Mouse (Mus musculus) kidney, embryonic 15.5 days (tissue): ENCODE data around the gene Fahd1. TPM values are rescaled to one million over a fixed set of nuclear protein-coding genes. Genes with fewer than 3 reads are reported as not detected.

Source experiments
- ATAC-seq: fragments of 200-750 bp; cut with Nextera tagmentation; replicated peaks from 2 replicates; pipeline ENCODE4 v1.8.0; 2017; ENCODE audit warnings: moderate TSS enrichment; ENCODE audit not compliant: low FRiP score
- H3K27ac ChIP-seq: fragments of 300-500 bp; sonication (generic); 2 replicates; pipeline ENCODE4 v1.5.1; 2015; ENCODE audit warnings: mild to moderate bottlenecking, inconsistent platforms
- H3K27me3 ChIP-seq: fragments of 300-500 bp; sonication (generic); 2 replicates; pipeline ENCODE4 v1.6.1; 2015; ENCODE audit warnings: inconsistent platforms
- H3K36me3 ChIP-seq: fragments of 300-500 bp; sonication (generic); 2 replicates; pipeline ENCODE4 v1.6.1; 2015; ENCODE audit warnings: inconsistent platforms
- H3K4me1 ChIP-seq: fragments of 300-500 bp; sonication (generic); 2 replicates; pipeline ENCODE4 v1.6.1; 2015; ENCODE audit warnings: inconsistent platforms
- H3K4me2 ChIP-seq: fragments of 300-500 bp; sonication (generic); 2 replicates; pipeline ENCODE4 v1.6.1; 2015; ENCODE audit warnings: moderate library complexity, mild to moderate bottlenecking, inconsistent platforms
- H3K4me3 ChIP-seq: fragments of 300-500 bp; sonication (generic); replicated peaks from 2 replicates; pipeline ENCODE4 v1.5.1; 2015; ENCODE audit warnings: mild to moderate bottlenecking, inconsistent platforms
- H3K9ac ChIP-seq: fragments of 300-500 bp; sonication (generic); 2 replicates; pipeline ENCODE4 v1.6.1; 2015; ENCODE audit warnings: mild to moderate bottlenecking, inconsistent platforms
- H3K9me3 ChIP-seq: fragments of 300-500 bp; sonication (generic); replicated peaks from 2 replicates; pipeline ENCODE4 v1.6.1; 2016; ENCODE audit warnings: inconsistent platforms
- WGBS: fragments of 180-500 bp; shearing (Covaris S2); methylation state at CpG from one replicate; pipeline ENCODE4 v1.1.7; 2015; ENCODE audit warnings: mixed read lengths; 5-methylcytosine and 5-hydroxymethylcytosine counted together
- polyA plus RNA-seq: library from polyadenylated mRNA; unstranded; fragments of >200 nt; fragmentation: Nextera tagmentation; extraction: Ambion mirVana; gene quantifications from 2 replicates; pipeline ENCODE4 v1.2.1, GENCODE M21; 2015

Fahd1 gene
- polyA plus RNA-seq, 1 experiment from 2014 or later = 40.8 TPM

DNA sequence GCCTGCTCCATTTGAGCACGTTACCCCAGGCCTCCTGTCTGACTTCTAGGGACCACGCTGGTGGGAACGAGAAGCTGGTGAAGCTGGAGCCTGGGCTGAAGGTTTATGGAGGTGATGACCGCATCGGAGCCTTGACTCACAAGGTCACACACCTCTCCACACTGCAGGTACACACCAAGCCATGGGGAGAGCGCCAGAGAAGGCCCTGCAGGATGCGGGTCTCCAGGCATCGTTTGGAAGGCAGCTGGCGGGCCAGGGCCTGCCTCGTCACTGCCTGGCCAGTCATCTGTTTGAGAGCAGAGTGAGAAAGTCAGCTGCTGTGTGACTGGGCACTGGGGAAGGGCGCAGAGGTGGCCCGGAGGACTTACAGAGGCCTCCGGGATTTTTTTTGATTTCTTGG lies 6.4 kb upstream of the Fahd1 start:
- no peak overlapping the region for H3K27ac ChIP-seq
- peaks cover 2% of the 10 kb centered on the region; the same call in 1 of the 2 replicates for H3K27me3 ChIP-seq
- no peak overlapping the region for H3K4me3 ChIP-seq
- H3K9me3 ChIP-seq = no peaks in the 10 kb centered on the region
- H3K36me3 ChIP-seq = peaks cover 77% of the 10 kb centered on the region
- H3K9ac ChIP-seq = no peak overlapping the region
- WGBS = 90% methylated on average over 13 of the region's 13 CpGs
- H3K4me1 ChIP-seq = peaks cover 3% of the 10 kb centered on the region
- H3K4me2 ChIP-seq = no peak overlapping the region
- ATAC-seq = no peak

DNA sequence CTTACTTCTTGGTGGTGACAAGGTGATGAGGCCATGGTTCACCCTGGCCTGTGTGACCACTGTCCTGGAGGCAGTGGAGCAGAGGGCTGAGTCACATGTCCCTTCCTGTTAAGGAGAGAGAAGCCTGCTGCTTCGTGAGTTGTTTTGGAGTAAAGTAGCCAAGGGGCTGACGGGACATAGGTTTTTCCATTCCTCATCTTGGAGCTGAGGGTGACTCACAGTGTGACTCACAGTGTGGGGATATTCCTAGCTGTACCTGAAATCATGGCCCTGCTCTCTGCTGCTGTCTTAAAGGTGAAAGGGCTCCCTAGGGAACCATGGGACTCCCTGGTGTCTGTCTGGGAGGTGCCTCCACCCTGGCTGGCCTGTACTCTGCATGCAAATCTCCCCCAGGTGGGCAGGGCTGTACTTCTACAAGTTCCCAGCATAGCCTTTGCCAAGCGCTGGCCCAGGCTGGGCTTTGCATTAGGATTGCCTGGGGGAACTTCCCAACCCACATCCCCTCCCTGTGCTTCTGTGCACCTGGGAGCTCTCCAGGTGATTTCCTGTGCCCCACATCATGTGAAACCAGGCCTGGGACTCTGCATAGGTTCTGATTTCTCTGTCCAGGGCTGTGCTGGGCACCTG lies 5.8 kb upstream of the Fahd1 start:
- 85% methylated on average over 3 of the region's 3 CpGs for WGBS

GRCm38 (mm10) chr17:24851381-24852125 lies 1.4 kb upstream of the Fahd1 start:
- H3K4me3 ChIP-seq = peak overlapping the region; percentile 87
- H3K27me3 ChIP-seq = peaks cover 5% of the 10 kb centered on the region; the same call in 1 of the 2 replicates
- no peak overlapping the region for H3K27ac ChIP-seq
- H3K9me3 ChIP-seq = no peaks in the 10 kb centered on the region
- H3K4me2 ChIP-seq = peak overlapping the region; percentile 93
- WGBS = 65% methylated on average over 10 of the region's 10 CpGs
- H3K9ac ChIP-seq = peak overlapping the region; percentile 68; the same call in 1 of the 2 replicates
- peaks cover 38% of the 10 kb centered on the region for H3K36me3 ChIP-seq
- peaks cover 19% of the 10 kb centered on the region for H3K4me1 ChIP-seq
- ATAC-seq = no peak

More for the DNA sequence above, 5.8 kb upstream of the Fahd1 start:
- Histone ChIP-seq H3K36me3 (peaks cover 70% of the 10 kb centered on the region), H3K9me3 (no peaks in the 10 kb centered on the region), H3K4me3 (no peak overlapping the region), H3K4me1 (peaks cover 9% of the 10 kb centered on the region), H3K9ac (no peak overlapping the region), H3K27me3 (peaks cover 5% of the 10 kb centered on the region; the same call in 1 of the 2 replicates), H3K4me2 (no peak overlapping the region), H3K27ac (no peak overlapping the region)
- no peak for ATAC-seq

GRCm38 (mm10) chr17:24850773-24851127 lies 586 bp upstream of the Fahd1 start:
- peaks cover 30% of the 10 kb centered on the region for H3K36me3 ChIP-seq
- H3K4me2 ChIP-seq = peak overlapping the region; percentile 93
- no peaks in the 10 kb centered on the region for H3K9me3 ChIP-seq
- ATAC-seq = no peak
- peak overlapping the region; percentile 68 for H3K9ac ChIP-seq
- H3K27ac ChIP-seq = peak overlapping the region; percentile 99
- H3K27me3 ChIP-seq = peaks cover 5% of the 10 kb centered on the region; the same call in 1 of the 2 replicates
- under 1% methylated on average over 20 of the region's 20 CpGs for WGBS
- H3K4me1 ChIP-seq = peaks cover 19% of the 10 kb centered on the region
- H3K4me3 ChIP-seq = peak overlapping the region; percentile 87

DNA sequence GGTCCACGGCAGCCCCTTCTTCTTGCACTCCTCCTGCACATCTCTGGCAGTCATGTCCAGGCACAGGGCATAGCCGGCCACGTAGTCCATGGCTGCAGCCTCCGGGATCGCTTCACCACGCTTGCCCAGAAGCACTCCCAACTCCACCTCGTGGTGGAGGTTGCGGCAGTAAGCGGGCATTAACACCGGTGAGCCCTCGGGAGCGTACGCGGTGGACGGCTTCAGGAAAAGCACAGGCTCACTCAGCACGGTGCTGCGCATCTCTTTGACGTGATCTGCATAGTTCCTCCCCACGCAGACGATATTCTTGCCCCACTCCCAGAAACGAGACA lies 465 bp downstream of the Fahd1 start:
- under 1% methylated on average over 21 of the region's 21 CpGs for WGBS

DNA sequence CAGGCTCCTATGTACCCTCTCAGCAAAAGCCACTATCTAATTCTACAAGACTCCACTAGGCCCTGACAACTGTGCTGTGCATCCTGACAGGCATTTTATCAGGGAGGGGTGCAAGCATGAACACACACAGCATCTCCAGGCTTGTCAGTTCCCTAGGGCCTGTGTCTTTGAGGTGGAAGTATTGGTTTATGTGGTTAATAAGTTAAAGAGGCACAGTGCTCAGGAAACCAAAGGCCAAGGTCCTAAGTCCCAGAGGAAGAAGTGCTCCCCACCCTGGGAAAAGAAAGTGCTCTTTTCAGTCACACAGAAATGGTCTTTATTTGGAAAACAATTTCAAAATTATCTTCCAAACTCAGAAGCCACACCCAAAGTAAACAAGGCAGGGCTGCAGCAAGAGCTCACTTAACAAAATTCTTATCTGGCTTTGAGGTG lies 1.5 kb downstream of the Fahd1 start:
- Histone ChIP-seq H3K4me1 (peaks cover 19% of the 10 kb centered on the region), H3K36me3 (peaks cover 9% of the 10 kb centered on the region), H3K4me3 (peak overlapping the region; percentile 87), H3K27ac (peak overlapping the region; percentile 99), H3K9ac (peak overlapping the region; percentile 1; the same call in 1 of the 2 replicates), H3K9me3 (no peaks in the 10 kb centered on the region), H3K27me3 (peaks cover 21% of the 10 kb centered on the region), H3K4me2 (peak overlapping the region; percentile 93)
- no peak for ATAC-seq

More for the DNA sequence above, 465 bp downstream of the Fahd1 start:
- H3K36me3 ChIP-seq = peaks cover 19% of the 10 kb centered on the region
- ATAC-seq = peak; percentile 61
- H3K9ac ChIP-seq = peak overlapping the region; percentile 83
- peak overlapping the region; percentile 87 for H3K4me3 ChIP-seq
- peaks cover 13% of the 10 kb centered on the region for H3K27me3 ChIP-seq
- H3K4me1 ChIP-seq = peaks cover 19% of the 10 kb centered on the region
- peak overlapping the region; percentile 99 for H3K27ac ChIP-seq
- no peaks in the 10 kb centered on the region for H3K9me3 ChIP-seq
- peak overlapping the region; percentile 93 for H3K4me2 ChIP-seq

DNA sequence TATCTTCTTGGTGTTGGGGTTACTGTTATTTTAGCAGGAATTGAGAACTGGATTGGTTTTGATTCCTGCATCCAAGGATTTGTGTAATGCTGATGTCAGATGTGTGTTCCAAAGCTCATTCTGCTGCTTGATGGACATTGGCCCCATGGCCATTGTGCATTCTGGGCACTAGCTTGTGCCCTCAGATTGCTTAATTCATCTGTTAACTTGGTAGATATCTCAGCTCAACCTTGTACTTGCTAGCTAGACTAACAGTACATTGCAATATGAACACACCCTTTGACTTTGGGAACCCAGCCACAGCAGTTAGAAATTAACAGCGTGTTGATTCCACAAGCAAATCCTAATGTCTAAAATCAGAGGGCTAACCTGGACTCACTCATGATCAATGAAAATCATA lies 2.8 kb downstream of the Fahd1 start:
- Histone ChIP-seq H3K9me3 (no peaks in the 10 kb centered on the region), H3K4me3 (no peak overlapping the region), H3K4me1 (peaks cover 19% of the 10 kb centered on the region), H3K36me3 (no peaks in the 10 kb centered on the region), H3K9ac (no peak overlapping the region), H3K4me2 (no peak overlapping the region), H3K27me3 (peaks cover 25% of the 10 kb centered on the region), H3K27ac (no peak overlapping the region)
- no peak for ATAC-seq
- 91% methylated on average over 1 of the region's 1 CpGs for WGBS

GRCm38 (mm10) chr17:24844525-24844924 lies 5.6 kb downstream of the Fahd1 start:
- no peaks in the 10 kb centered on the region for H3K36me3 ChIP-seq
- no peaks in the 10 kb centered on the region for H3K9me3 ChIP-seq
- H3K27ac ChIP-seq = no peak overlapping the region
- H3K4me1 ChIP-seq = peaks cover 7% of the 10 kb centered on the region
- no peak overlapping the region for H3K4me3 ChIP-seq
- WGBS = 16% methylated on average over 9 of the region's 9 CpGs
- H3K9ac ChIP-seq = 0 out of 2 replicates have a peak overlapping the region, but pooled peaks have one; percentile 3
- H3K4me2 ChIP-seq = no peak overlapping the region
- H3K27me3 ChIP-seq = peaks cover 21% of the 10 kb centered on the region
- ATAC-seq = no peak

DNA sequence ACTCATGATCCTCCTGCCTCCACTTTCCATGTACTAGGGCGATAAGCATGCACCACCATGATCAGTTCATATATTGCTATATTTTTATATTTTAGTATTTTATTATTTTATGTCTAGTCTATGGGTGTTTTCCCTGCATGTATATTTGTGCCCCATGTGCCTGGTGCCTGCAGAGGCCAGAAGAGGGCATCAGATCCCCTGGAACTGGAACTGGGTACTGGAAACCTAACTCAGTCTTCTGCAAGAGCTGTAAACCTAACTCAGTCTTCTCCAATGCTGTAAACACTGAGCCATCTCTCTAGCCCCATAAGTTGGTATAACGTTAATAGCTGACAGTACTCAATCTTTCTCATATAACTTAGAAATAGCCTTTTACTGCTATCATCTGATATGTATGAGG lies 7.5 kb downstream of the Fahd1 start:
- no peak for ATAC-seq
- 60% methylated on average over 2 of the region's 2 CpGs for WGBS
- H3K27me3 ChIP-seq = peaks cover 21% of the 10 kb centered on the region

GRCm38 (mm10) chr17:24841133-24841532 lies 9.0 kb downstream of the Fahd1 start:
- H3K27me3 ChIP-seq = peaks cover 21% of the 10 kb centered on the region
- no peak overlapping the region for H3K9ac ChIP-seq
- no peak overlapping the region for H3K4me2 ChIP-seq
- H3K36me3 ChIP-seq = no peaks in the 10 kb centered on the region
- no peak overlapping the region for H3K27ac ChIP-seq
- H3K4me1 ChIP-seq = no peaks in the 10 kb centered on the region
- H3K9me3 ChIP-seq = no peaks in the 10 kb centered on the region
- ATAC-seq = no peak
- 56% methylated on average over 4 of the region's 4 CpGs for WGBS
- no peak overlapping the region for H3K4me3 ChIP-seq

More for the DNA sequence above, 7.5 kb downstream of the Fahd1 start:
- Histone ChIP-seq H3K27ac (no peak overlapping the region), H3K4me3 (no peak overlapping the region), H3K9me3 (no peaks in the 10 kb centered on the region), H3K9ac (no peak overlapping the region), H3K4me2 (no peak overlapping the region), H3K4me1 (no peaks in the 10 kb centered on the region), H3K36me3 (no peaks in the 10 kb centered on the region)

GRCm38 (mm10) chr17:24840341-24840740 lies 9.8 kb downstream of the Fahd1 start:
- Histone ChIP-seq H3K36me3 (no peaks in the 10 kb centered on the region), H3K9me3 (no peaks in the 10 kb centered on the region), H3K4me1 (no peaks in the 10 kb centered on the region), H3K27me3 (peaks cover 23% of the 10 kb centered on the region), H3K9ac (no peak overlapping the region), H3K4me3 (no peak overlapping the region), H3K4me2 (no peak overlapping the region), H3K27ac (no peak overlapping the region)
- ATAC-seq = no peak
- 54% methylated on average over 5 of the region's 5 CpGs for WGBS

GRCm38 (mm10) chr17:24839842-24840241 lies 10.3 kb downstream of the Fahd1 start, which contains the start of gene Hagh:
Hagh (plus strand) TSS chr17:24840143.
- H3K27ac ChIP-seq = no peak within 1 kb of the TSS
- no peak for ATAC-seq
- H3K9me3 ChIP-seq = no peaks in the 10 kb centered on the region
- no peaks in the 10 kb centered on the region for H3K36me3 ChIP-seq
- H3K27me3 ChIP-seq = peaks cover 18% of the 10 kb centered on the region
- WGBS = 66% methylated on average over 8 of the region's 8 CpGs
- no peak within 1 kb of the TSS for H3K4me2 ChIP-seq
- H3K9ac ChIP-seq = no peak within 1 kb of the TSS
- no peaks in the 10 kb centered on the region for H3K4me1 ChIP-seq
- no peak within 1 kb of the TSS for H3K4me3 ChIP-seq
